Mouse (Mus musculus) forebrain, embryonic 15.5 days (tissue): ENCODE measurements around the gene Rcbtb2. TPM values are rescaled to one million over a fixed set of nuclear protein-coding genes. Genes with fewer than 3 reads are reported as not detected.

ENCODE experiments used
- ATAC-seq: fragments of 200-750 bp; cut with Nextera tagmentation; replicated peaks from 2 replicates; pipeline ENCODE4 v1.8.0; 2017; ENCODE audit warnings: mild to moderate bottlenecking, moderate TSS enrichment, moderate library complexity
- H3K27ac ChIP-seq: fragments of 300-500 bp; sonication (generic); replicated peaks from 2 replicates; pipeline ENCODE4 v1.5.1; 2015; ENCODE audit warnings: mild to moderate bottlenecking, inconsistent platforms
- H3K27me3 ChIP-seq: fragments of 300-500 bp; sonication (generic); 2 replicates; pipeline ENCODE4 v1.6.1; 2015; ENCODE audit warnings: inconsistent platforms
- H3K36me3 ChIP-seq: fragments of 300-500 bp; sonication (generic); 2 replicates; pipeline ENCODE4 v1.6.1; 2015; ENCODE audit warnings: mild to moderate bottlenecking, inconsistent platforms
- H3K4me1 ChIP-seq: fragments of 300-500 bp; sonication (generic); 2 replicates; pipeline ENCODE4 v1.6.1; 2015; ENCODE audit warnings: inconsistent platforms
- H3K4me2 ChIP-seq: fragments of 300-500 bp; sonication (generic); replicated peaks from 2 replicates; pipeline ENCODE4 v1.6.1; 2015; ENCODE audit warnings: mild to moderate bottlenecking, inconsistent platforms
- H3K4me3 ChIP-seq: fragments of 300-500 bp; sonication (generic); 2 replicates; pipeline ENCODE4 v1.5.1; 2015; ENCODE audit warnings: mild to moderate bottlenecking, inconsistent platforms
- H3K9ac ChIP-seq: fragments of 300-500 bp; sonication (generic); replicated peaks from 2 replicates; pipeline ENCODE4 v1.6.1; 2015; ENCODE audit warnings: mild to moderate bottlenecking, inconsistent platforms
- H3K9me3 ChIP-seq: fragments of 300-500 bp; sonication (generic); 2 replicates; pipeline ENCODE4 v1.6.1; 2016; ENCODE audit warnings: inconsistent platforms
- WGBS: fragments of 180-500 bp; shearing (Covaris S2); methylation state at CpG from one replicate; pipeline ENCODE4 v1.1.7; 2015; ENCODE audit warnings: mixed read lengths; 5-methylcytosine and 5-hydroxymethylcytosine counted together
- microRNA counts: library from miRNA; unstranded; fragments of <30 nt; microRNA quantifications from one replicate; lab custom pipeline; 2016
- microRNA-seq: library from miRNA; unstranded; fragments of <30 nt; microRNA quantifications from one replicate; pipeline ENCODE4, GENCODE M21; 2016
- polyA plus RNA-seq: library from polyadenylated mRNA; unstranded; fragments of >200 nt; fragmentation: Nextera tagmentation; extraction: Ambion mirVana; gene quantifications from 2 replicates; pipeline ENCODE4 v1.2.1, GENCODE M21; 2015

Rcbtb2 gene
- polyA plus RNA-seq, 1 experiment from 2014 or later: 90.8 TPM

- ATAC-seq: no peak
- no peak overlapping the region for H3K27ac ChIP-seq
- no peak overlapping the region for H3K4me3 ChIP-seq
- no peaks in the 10 kb centered on the region for H3K27me3 ChIP-seq
- 70% methylated on average over 3 of the region's 3 CpGs for WGBS
- H3K4me1 ChIP-seq: no peaks in the 10 kb centered on the region
- H3K9ac ChIP-seq: no peak overlapping the region
- H3K4me2 ChIP-seq: no peak overlapping the region
- no peaks in the 10 kb centered on the region for H3K36me3 ChIP-seq
- no peaks in the 10 kb centered on the region for H3K9me3 ChIP-seq
Observed at GRCm38 (mm10) chr14:73255426-73255970, 132.7 kb downstream of the Rcbtb2 start.

GRCm38 (mm10) chr14:73257348-73257747 is 134.5 kb downstream of the Rcbtb2 start:
- Histone ChIP-seq H3K9me3 (no peaks in the 10 kb centered on the region), H3K4me1 (no peaks in the 10 kb centered on the region), H3K4me2 (no peak overlapping the region), H3K36me3 (peaks cover 4% of the 10 kb centered on the region), H3K27ac (no peak overlapping the region), H3K4me3 (no peak overlapping the region), H3K9ac (no peak overlapping the region), H3K27me3 (no peaks in the 10 kb centered on the region)
- 79% methylated on average over 7 of the region's 7 CpGs for WGBS
- no peak for ATAC-seq

MicroRNA genes within 50 kb of the gene (microRNA counts, 519-probe panel; counts per million panel counts)
- not detected for microRNA mmu-miR-687 (lab: Ali Mortazavi, UCI)

Small RNAs within 50 kb of the gene (microRNA-seq; reads per million reads assigned to microRNA genes)
- gene Mir687: not detected

Other genes starting within 250 kb of the Rcbtb2 start
- gene Cysltr2, start 73.9 kb upstream of the Rcbtb2 start, polyA plus RNA-seq: 0.42 TPM in 1 of 2 replicates, not detected in the other
- 4.9 TPM in 2 replicates for gene Lpar6, start 114.9 kb downstream of the Rcbtb2 start, polyA plus RNA-seq
- gene Rb1, start 202.8 kb downstream of the Rcbtb2 start, polyA plus RNA-seq: 19.4 and 32.5 TPM in 2 replicates